Mouse (Mus musculus) left cerebral cortex, adult 2 months (tissue): ENCODE measurements at regions not wholly inside any gene's neighbourhood (a gene's known extent, or its start where the extent isn't known, plus 50 kb on each side); places are given as distances from the start of the nearest gene placed in this dataset.
"Not testable (repeated sequence)": the region's sequence is repeated elsewhere in the genome, so short reads cannot be mapped to it uniquely, and the experiment has no call there.

Experiments
- DNase-seq, 2 experiments: peaks; one replicate each; pipeline ENCODE4 v3.0.0; 2021 to 2022; ENCODE audit warnings: low spot score in 2 of 2, mixed read lengths in 1 of 2; ENCODE audit errors: extremely low spot score in 1 of 2
- H3K27ac ChIP-seq: fragments of 200-600 bp; 2 replicates; pipeline ENCODE4 v1.8.1; 2022
- H3K4me3 ChIP-seq: fragments of 200-600 bp; 2 replicates; pipeline ENCODE4 v1.8.1; 2022
- CTCF ChIP-seq: fragments of 200-600 bp; IDR thresholded peaks from 2 replicates; pipeline ENCODE4 v1.8.1; 2022; ENCODE audit warnings: antibody characterized with exemption, mild to moderate bottlenecking, moderate library complexity
- intact Hi-C: fragments of 180-260 bp; cut with DNase I; formaldehyde crosslinking; loops from one replicate; pipeline ENCODE4 v1.15.1; 2025

GRCm38 (mm10) chr15:3171774-3172173, 96.6 kb upstream of the Selenop start:
- no peak for TF ChIP-seq CTCF
- no peak for DNase-seq
- Histone ChIP-seq H3K4me3 (no peak overlapping the region), H3K27ac (no peak overlapping the region)
- intact Hi-C loops, result no loop called here

GRCm38 (mm10) chr15:3174072-3174471, 94.3 kb upstream of the Selenop start:
- intact Hi-C loops, result no loop called here
- DNase-seq, result no peak
- no peak for TF ChIP-seq CTCF
- no peak overlapping the region for H3K27ac ChIP-seq
- no peak overlapping the region for H3K4me3 ChIP-seq

DNA sequence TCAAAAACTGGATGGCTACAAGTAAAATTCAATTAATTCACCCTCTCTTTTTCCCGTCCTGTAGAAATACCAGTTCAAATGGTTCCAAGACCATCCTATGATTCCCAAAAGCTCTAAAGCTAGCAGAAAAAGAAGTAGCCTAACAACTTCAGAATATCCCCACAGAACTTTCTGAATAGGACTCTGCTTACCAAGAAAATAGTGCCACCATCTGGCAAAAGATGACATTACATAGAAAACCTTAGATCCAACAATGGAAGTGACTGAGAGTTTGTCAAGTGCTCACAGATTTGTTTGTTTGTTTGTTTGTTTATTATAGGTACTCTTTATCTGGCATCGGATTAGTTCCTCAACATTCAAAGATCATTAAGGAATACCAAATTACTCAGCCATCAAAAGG, 93.5 kb upstream of the Selenop start:
- intact Hi-C loops, result no loop called here
- Histone ChIP-seq H3K27ac (no peak overlapping the region), H3K4me3 (no peak overlapping the region)
- DNase-seq, result no peak
- TF ChIP-seq CTCF, result peak; percentile 55

DNA sequence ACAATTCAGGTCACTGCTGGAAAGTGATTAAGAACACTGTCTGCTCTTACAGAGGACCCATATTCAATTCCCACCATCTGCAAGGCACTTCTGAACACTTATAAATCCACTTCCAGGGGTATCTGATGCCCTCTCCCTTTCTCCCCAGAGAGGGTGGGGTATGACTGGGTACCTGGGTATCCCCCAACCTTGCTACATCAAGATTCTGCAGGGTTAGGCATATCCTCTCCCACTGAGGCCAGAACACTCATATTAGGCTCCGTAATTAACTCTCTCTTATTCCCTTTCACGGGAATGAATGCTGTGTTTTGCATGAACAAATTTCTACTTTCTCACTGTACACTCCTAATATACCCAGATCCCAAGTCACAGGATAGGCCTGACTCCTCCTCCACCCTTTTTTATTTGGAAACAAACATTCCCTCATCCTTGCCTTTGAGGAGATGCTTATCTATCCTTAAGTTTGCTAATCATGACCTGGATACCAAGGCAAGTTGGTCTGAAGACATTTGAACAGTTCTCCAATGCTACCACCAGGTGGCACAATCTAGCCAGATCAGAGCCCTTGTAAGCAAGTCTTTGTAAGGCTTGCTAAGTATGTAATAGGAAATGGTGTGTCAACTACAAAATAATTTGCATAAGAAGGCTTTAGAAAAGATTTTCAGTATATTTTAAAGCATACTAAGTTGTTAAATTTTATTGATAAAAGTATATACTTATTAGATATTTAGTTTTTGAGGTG, 66.3 kb upstream of the Selenop start:
- intact Hi-C loops, result loop anchor here (5.0 to 10.0 kb wide), 3 partner anchors 153 to 705 kb away; partner anchors contain the start of gene Ghr
- TF ChIP-seq CTCF, result peak; percentile 92
- DNase-seq, result peak; percentile 43 to 47
- no peak overlapping the region for H3K4me3 ChIP-seq
- H3K27ac ChIP-seq, result no peak overlapping the region

- TF ChIP-seq CTCF, result no peak
- Histone ChIP-seq H3K4me3 (no peak overlapping the region), H3K27ac (no peak overlapping the region)
- intact Hi-C loops, result loop anchor here (10.0 kb wide), 1 partner anchor 149 kb away; no protein-coding TSS in a partner anchor
- no peak for DNase-seq
Observed at GRCm38 (mm10) chr15:3205522-3205921, 62.8 kb upstream of the Selenop start.

DNA sequence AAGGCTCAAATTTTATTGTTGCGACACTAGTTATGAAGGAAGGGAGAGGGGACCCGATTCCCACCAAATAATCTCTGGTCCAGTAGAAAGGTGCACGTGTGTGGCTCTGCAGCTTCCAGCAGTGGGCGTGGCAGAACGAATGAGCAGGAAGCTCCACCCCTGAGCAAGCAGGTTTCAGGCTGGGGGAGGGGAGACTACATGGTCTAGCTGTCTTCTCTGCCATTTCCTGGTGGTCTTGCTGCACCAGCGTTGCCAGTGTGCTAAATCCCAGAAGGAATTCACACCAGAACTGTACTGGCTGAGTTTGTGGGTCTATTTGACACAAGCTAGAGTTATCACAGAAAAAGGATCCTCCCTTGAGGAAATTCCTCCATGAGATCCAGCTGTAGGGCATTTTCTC, 62.3 kb upstream of the Selenop start:
- intact Hi-C loops, result loop anchor here (10.0 kb wide), 1 partner anchor 149 kb away; no protein-coding TSS in a partner anchor
- H3K4me3 ChIP-seq, H3K27ac ChIP-seq, DNase-seq: not testable (repeated sequence)

DNA sequence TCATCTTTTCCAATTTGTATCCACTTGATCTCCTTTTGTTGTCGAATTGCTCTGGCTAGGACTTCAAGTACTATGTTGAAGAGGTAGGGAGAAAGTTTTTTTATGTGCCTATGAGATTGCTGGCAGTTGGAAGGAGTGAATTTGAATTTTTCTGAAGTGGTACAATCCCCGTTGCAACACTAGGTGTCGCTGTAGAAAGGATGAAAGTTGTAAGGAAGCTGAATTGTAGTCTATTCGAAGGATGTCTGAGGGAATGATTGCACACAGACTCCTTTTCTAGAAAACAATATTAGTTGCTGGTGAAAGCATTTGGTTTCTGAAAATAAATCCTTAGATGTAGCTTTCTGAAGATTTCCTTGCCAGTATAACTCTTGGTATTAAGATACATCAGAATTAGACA, 54.6 kb upstream of the Selenop start:
- DNase-seq, result peak; percentile 33 to 64
- intact Hi-C loops, result loop anchor here (5.0 kb wide), 1 partner anchor 59 kb away; no protein-coding TSS in a partner anchor
- TF ChIP-seq CTCF, result peak; percentile 81
- H3K4me3 ChIP-seq, result no peak overlapping the region
- H3K27ac ChIP-seq, result no peak overlapping the region

DNA sequence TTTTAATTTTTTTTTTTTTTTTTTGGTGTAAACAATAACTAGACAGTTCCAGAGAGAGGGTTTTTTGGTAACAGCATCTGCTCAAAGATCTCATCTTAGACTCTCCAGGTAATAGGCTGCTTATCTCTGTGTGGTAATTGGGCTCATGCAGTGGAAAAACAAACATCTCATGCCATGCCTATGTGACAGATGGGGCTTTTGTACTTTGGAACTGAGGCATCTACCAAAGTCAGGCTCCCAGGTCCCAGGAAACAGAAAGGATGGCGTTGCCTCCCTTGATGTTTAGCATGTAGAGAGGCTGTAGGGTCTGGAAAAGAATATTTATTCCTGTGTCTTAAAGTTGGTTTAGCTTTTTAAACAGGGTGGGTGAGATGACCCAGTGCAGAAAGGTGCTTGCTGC, 53.1 kb upstream of the Selenop start:
- intact Hi-C loops, result no loop called here
- DNase-seq, result no peak
- no peak overlapping the region for H3K4me3 ChIP-seq
- no peak overlapping the region for H3K27ac ChIP-seq
- no peak for TF ChIP-seq CTCF
